Mouse (Mus musculus) lung, adult 2 months (tissue): ENCODE data around the gene Gm21083.
"Not testable (repeated sequence)": the region's sequence is repeated elsewhere in the genome, so short reads cannot be mapped to it uniquely, and the experiment has no call there.

Source experiments
- CTCF ChIP-seq: fragments of 200-500 bp; IDR thresholded peaks from 2 replicates; pipeline ENCODE4 v1.5.1; 2011; ENCODE audit warnings: mild to moderate bottlenecking, low read length, control low read depth; ENCODE audit not compliant: insufficient read depth
- POLR2A ChIP-seq: fragments of 200-500 bp; IDR thresholded peaks from 2 replicates; pipeline ENCODE4 v1.6.1; 2011; ENCODE audit warnings: low read depth, mild to moderate bottlenecking, control low read depth, low read length, borderline replicate concordance; ENCODE audit errors: extremely low read depth

GRCm38 (mm10) chr5:15616195-15616594, 39.1 kb downstream of the Gm21083 start:
- TF ChIP-seq CTCF, POLR2A: not testable (repeated sequence)
